Mouse (Mus musculus) brain, embryonic 14.5 days (tissue): ENCODE results near the gene Mybph. TPM values are rescaled to one million over a fixed set of nuclear protein-coding genes. Genes with fewer than 3 reads are reported as not detected.
A peak's percentile ranks its signal among the peaks of the same experiment; 100 is the strongest.

Experiments used
- DNase-seq: peaks from one replicate; pipeline ENCODE4 v3.0.0-alpha.2; 2011; ENCODE audit warnings: low read depth
- CTCF ChIP-seq: fragments of 200-500 bp; IDR thresholded peaks from 2 replicates; pipeline ENCODE4 v1.5.1; 2012; ENCODE audit warnings: inconsistent platforms, mild to moderate bottlenecking, moderate library complexity, borderline replicate concordance; ENCODE audit not compliant: insufficient read depth, insufficient read length; ENCODE audit errors: extremely low read depth
- POLR2A ChIP-seq: fragments of 200-500 bp; IDR thresholded peaks from 2 replicates; pipeline ENCODE4 v1.6.1; 2012; ENCODE audit warnings: mild to moderate bottlenecking, inconsistent platforms, borderline replicate concordance; ENCODE audit not compliant: poor library complexity, insufficient read depth, insufficient read length, severe bottlenecking; ENCODE audit errors: extremely low read depth
- polyA plus RNA-seq: library from polyadenylated mRNA; depleted of rRNA; stranded (reverse); fragments of >200 nt; gene quantifications from 2 replicates; pipeline ENCODE4 v1.2.3, GENCODE M21; 2012

The Mybph gene
- polyA plus RNA-seq, 1 experiment = 0.98 TPM

DNA sequence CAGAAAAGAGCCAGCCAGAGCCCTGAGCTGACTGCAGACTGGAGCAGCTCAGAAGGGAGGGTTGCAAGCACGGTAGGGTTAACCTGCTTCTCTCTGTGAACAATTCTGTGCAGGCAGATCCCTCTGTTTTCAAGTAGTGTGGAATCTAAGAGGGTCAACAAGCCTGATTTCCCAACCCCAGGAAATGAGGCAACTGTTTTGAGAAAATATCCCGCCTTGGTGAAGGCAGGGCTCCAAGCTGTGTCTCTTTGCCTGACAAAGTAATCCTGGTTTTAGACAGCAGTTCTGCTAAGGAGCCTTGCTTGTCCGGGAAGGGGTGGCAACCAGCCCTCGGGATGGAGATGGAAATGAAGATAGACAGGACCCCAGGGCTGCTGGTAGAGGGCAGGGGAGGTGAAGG lies 28.8 kb upstream of the Mybph start:
- TF ChIP-seq CTCF (no peak), POLR2A (no peak)
- DNase-seq = no peak

DNA sequence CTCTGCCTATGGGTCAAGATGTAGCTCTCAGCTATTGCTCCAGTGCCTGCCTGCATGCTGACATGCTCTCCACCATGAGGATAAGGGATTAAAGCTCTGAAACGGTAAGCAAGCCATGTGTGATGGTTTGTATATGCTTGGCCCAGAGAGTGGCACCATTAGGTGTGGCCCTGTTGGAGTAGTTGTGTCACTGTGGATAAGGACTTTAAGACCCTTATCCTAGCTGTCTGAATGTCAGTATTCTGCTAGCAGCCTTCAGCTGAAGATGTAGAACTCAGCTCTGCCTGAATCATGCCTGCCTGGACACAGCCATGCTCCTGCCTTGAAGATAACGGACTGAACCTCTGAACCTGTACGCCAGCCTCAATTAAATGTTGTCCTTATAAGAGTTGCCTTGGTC lies 26.7 kb upstream of the Mybph start:
- no peak for DNase-seq
- TF ChIP-seq CTCF = no peak
- TF ChIP-seq POLR2A = no peak

DNA sequence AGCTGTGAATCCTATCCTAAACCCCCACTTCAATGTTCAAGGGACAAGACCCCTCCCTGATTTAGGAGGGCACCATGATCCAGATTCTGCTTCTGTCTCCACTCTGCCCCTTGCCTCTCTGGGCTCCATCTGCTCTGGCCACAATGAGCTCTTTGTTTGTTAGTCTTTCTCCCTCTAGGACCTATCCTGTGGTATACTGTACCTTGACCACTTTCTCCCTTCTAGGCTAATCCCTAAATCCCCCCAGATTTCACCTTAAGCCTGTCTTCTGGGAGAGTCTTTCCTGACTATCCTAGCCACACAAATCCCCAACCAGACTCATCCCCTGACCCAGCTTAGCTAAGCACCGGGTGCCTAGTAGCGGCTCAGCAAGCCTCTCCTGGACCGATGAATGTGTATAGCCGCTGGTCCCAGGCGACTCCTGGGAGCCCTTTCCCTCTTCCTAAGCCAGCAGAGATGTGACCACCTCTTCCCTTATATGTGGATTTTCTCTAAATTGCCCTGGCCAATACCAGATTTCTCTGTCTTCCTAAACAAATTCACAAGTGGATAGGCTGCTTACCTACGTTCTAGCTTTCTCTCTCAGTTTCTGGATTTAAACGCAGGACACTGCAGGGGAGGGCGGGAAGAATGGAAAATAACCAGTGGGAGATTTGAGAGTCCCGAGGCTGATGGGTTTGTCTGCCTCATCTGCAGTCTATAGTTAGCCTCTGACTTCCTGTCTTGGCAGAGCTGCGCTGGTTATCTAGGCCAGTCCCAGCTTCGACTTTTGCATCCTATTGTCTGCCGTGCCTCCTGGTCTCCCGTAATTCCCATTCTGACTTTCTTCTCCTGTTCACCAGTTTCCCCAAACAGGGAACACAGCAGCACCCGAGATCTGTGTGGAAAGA lies 25.6 kb upstream of the Mybph start:
- TF ChIP-seq CTCF (no peak), POLR2A (no peak)
- no peak for DNase-seq

DNA sequence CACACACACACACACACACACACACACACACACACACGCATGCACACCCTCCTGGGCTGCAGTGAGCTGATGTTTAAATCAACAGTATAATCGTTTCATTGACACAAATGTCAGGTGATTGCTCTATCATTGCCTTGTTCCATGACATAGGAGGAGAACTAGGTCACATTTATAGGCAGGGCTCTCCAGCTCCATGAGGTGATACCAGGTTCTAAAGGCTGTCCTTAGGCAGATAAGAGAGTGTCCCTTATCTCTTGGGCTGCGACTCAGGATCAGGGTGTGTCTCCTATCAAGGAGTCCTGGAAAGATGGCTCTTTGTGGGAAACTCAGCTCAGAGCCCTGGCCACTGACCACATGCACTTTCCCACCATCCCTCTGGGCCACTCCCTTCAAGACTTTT lies 24.7 kb upstream of the Mybph start:
- no peak for DNase-seq
- no peak for TF ChIP-seq POLR2A
- no peak for TF ChIP-seq CTCF

DNA sequence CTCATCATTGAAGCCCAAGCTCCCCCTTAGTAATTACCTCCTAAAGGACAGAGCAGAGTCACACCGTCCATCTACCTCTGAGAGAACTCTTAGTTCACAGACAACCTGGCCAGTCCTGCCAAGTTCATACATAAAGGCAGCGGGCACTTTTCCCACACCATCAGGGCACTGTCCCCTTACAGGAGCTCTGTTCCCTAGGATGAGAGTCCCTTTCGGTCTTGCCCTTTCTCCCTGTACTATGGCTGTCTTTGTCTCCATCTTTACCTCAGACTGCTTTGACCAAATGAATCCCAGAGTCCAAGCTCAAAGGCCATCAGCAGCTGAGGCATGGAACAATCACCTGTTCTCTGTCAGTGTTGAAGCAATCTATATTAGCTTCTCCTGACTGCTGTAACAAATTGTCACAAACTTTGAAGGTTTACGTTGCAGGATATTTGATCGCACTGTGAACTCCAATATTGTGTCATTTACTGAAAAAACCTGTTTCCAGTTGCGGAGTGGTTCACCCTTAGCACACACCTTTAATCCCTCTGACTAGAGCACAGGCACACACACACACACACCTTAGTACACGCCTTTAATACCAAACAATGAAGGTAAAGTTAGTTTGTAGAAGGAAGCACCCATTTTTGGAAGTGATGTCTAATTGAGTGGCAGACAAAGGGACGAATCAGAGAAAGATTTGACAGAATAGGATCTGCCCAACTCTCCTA lies 24.1 kb upstream of the Mybph start:
- DNase-seq = no peak
- TF ChIP-seq POLR2A (no peak), CTCF (no peak)

DNA sequence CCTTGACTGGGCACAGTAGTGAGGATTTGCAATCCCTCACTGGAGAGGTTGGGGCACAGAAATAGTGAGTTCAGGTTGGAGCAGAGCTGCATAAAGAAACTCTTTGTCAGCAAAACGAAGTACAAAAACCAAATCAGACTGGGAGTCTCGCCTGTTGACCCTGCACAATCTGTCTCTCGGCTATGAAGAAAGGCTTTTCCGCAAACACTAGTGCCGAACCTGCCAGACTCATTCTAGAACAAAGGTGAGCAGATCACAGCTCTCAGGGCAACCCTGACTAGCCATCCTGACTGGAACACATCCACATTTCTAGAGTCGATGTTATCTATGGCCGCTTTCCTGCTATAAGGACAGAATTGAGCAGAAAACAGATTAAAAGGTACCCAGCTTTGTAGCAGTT lies 20.2 kb upstream of the Mybph start:
- TF ChIP-seq POLR2A (no peak), CTCF (no peak)
- DNase-seq = no peak

DNA sequence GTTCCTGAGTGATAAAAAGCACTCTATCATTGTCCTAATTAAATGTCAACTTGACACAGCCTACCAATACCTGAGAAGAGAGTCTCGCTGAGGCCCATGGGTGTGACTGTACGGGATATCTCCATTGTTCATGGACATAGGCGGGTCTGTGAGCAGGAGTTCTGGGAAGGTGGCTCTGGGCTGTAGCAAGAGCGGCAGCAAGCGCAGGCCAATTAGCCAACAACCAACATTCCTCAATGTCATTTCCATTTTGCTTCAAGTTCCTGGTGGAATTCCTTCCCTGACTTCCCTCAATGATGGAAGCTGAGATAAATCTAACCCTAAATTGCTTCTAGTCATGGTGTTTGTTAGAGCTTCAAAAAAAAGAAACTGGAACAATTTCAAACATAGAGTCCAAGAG lies 15.3 kb upstream of the Mybph start:
- DNase-seq = no peak
- no peak for TF ChIP-seq CTCF
- TF ChIP-seq POLR2A = no peak

DNA sequence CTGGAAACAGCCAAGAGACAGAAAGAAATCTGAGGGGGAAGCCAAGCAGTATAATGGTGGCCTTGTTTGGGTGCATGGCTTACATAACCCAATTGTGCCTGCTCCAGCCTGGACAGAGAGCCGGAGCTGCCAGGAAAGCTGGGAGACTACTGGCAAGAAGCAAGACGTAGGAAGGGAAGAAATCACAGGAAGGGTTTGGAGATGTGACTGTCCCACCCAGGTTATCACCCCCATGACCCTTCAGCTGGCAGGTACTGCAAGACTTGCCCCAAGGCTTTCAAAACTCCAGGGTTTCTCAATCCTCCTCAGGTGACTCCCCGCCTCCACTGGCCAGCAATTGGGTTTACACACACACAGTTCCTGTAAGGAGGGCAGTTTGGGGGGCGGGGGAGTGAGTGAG lies 11.2 kb upstream of the Mybph start, which contains the start of gene Chil1:
TSS of gene Chil1 (plus strand) at position 152 of the 400 bp plus-strand sequence.
- no peak for TF ChIP-seq CTCF
- no peak for TF ChIP-seq POLR2A
- DNase-seq = peak; percentile 63

DNA sequence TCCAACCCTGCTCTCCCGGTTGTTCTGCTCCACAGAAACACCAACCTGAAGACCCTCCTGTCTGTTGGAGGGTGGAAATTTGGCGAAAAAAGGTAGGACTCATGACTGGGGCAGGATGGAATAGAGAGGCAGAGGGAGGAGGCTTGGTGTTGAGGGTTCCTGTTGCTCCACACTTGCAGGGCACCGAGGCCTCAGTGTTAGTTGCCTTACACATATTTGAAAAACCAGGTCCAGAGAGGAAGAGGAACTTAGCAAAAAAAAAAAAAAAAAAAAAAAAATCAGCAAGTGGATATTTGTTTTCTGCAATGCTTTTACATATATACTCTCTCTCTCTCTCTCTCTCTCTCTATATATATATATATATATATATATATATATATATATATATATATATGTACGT lies 9.2 kb upstream of the Mybph start:
- no peak for DNase-seq
- TF ChIP-seq POLR2A (no peak), CTCF (no peak)

DNA sequence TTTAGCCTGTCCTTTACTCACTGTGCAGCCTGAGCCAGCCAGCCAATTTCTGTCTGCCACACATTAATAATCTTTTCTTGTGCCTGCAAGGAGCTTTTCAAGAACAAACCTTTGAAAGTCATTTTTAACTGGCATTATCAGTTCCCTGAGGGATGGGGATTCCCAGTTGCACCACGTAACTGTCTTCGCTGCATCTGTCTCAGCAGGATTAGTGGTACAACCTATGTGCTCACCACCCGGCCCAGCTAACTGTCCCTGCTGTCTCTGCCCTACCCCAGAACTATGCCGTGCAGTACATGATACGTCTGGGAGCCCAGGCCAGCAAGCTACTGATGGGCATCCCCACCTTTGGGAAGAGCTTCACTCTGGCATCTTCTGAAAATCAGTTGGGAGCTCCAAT lies 5.0 kb upstream of the Mybph start:
- DNase-seq = peak; percentile 55
- TF ChIP-seq POLR2A (no peak), CTCF (no peak)

DNA sequence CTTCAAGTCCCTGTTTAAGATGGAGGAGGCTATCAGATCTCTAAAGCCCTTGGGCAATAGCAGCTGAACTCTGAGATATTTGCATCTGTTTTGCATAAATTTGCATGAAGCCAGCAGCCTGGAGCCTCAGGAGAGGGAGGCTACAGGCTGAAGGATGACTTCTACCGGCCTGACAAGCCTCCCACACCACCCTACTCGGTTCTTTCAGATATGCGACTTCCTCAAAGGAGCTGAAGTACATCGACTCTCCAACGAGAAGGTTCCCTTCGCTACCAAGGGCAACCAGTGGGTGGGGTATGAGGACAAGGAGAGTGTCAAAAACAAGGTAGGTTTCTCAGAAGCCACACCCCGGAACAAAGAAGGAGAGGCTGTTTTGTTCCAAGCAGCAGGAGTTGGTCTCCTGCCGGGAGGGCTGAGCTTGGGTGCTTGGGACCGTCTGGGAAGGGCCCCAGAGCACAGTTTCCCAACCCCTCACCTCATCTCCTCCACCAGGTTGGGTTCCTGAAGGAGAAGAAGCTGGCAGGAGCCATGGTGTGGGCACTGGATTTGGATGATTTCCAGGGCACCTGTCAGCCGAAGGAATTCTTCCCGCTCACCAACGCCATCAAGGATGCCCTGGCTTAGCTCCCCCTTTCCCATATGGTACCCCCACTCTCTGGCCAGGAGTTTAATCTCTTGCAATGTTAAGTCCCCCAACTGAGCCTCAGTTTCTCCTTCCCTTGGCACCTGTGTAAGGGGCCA lies 4.1 kb upstream of the Mybph start:
- TF ChIP-seq CTCF (peak; percentile 13; the same call in 1 of the 2 replicates), POLR2A (no peak)
- DNase-seq = peak; percentile 72
